Mouse (Mus musculus) testis, postnatal 14 days (tissue): ENCODE results near the gene Ankrd28.

ENCODE experiments used
- DNase-seq: peaks from one replicate; pipeline ENCODE4 v3.0.0; 2021; ENCODE audit warnings: low spot score

Ankrd28 gene

DNA sequence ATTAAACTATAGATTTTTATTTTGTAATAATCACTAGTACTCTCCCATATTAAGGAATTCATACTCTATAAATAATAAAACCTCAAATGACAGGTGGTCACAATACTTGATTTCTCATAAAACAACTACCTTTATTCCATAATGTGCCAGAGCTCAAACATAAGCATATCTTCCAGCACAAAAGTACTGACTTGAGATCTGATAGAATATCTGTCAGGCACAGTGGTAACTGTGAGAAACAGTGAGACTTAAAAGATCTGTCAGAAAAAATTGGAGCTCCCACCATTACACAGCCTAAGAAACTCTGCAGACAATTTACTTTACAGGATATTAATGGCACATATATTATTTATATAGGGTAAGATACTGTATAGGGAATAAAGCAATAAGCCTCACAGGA is 114.8 kb downstream of the Ankrd28 start:
- DNase-seq, result no peak

DNA sequence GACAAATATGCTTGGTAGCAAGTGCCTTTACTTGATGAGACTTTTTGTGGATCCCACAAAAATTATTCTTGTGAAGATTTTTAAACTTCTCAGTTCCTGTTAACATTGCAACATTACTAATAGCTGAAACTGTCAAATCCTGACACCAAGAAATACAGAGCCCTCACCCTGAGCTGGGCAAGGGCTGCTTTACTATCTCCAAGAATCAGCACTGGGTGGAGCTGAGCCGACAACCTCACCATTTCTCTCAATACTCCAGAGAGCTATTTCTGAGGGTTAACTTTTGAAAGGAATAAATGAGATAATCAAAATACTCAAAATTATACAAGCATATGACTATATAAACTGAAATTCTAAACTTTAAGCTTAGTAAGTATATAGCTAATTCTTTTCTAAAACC is 121.1 kb downstream of the Ankrd28 start:
- DNase-seq, result no peak

DNA sequence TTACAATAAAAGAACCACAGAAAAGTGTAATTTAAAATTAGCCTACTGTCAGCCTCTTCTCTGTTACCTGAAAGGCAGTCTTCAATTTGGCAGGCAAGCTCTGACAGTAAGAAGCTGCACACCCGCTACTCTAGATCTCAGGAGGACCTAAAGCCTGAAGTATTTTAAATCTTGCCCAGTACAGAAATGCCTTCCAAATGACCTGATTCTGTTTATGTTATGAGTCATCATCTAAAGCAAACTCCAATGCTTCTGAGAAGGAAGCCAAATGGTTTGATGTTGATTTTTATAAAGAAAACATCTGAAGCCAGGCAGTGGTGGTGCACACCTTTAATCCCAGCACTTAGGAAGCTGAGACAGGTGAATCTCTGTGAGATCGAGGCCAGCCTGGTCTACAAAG is 130.1 kb downstream of the Ankrd28 start:
- DNase-seq, result no peak

DNA sequence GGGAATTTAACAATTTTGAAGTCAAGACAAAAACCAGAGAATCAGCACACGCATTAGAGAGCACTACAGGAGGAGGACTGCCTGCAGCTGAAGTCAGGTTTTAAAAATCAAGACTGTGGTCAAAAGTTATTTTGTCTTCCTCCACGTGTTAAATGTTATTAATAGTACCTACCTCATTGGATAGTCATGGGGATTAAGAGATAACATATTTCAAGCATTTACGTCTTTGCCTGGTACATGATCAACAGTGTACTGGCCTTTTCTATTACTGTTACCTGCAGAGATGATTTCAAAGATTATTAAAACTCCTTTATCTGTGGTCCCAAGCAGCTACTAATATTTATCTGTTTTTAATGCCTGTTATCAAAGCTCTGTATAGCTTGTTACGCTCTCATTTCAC is 132.7 kb downstream of the Ankrd28 start:
- DNase-seq, result no peak

DNA sequence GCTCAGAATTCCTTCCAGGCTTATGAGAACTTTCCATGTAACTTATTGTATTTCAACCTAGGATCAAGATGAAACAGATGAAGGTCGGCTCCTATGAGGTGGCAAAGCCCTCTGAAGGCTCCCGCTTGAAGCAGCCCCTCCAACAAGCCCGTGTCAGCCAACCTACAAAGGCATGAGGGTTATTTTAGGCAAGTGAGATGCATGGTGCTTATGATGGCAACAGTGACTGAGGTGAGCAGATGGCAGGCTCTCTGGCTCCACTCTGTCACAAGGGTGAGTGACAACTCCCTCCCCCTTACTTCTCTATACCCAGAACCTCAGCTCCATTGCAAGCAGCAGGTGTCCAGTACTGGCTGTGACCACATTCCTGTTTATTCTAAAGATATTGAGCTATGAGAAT is 133.1 kb downstream of the Ankrd28 start:
- no peak for DNase-seq

DNA sequence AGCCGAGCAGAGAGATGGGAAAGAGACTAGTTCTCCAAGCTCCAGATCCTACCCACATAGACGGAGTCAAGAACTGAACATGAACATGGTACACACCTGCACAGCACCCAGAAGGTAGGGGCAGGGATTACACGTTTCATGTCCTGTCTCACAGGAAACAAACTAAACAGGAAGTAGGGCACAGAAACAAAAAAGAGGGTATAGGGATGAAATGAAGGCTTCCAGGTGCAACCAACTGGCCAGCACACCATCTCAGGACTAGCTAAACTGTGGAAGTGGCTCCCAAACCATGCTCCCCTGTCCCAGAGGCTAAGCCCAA is 133.5 kb downstream of the Ankrd28 start:
- DNase-seq, result no peak

DNA sequence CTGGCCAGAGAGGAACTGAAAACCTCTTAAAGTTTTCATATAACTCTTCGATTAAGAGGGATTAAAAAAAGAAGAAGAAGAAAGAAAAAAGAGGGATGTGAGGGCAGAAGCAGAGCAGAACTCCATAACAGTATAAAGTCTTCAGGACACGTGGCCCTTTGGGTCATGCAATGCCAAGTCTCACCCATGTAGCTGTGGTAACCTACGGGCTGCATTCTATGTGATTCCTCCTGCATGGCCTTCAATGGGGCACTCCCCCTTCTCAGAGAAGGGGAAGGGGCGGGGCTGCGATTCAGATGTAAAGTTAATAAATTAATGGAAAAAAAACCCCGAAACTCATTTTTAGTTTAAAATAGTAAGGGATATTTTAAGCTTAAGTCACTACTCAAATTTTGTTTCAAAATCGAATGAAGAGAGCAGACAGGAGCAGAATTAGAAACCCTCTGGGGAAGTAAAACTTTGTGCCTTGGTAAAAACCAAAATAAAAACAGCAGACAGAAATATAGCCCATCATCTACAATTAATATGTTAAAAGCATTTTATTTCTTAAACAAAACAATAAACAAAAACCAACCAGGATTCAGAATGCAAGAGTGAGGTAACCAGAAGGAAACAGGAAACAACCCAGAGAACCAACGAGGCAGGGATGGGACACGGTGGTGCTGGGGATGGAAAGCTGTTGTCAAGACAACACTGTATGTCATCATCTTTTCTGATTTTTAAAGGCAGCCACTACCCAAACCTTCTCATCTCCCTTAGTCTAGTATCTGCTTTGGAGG is 134.1 kb downstream of the Ankrd28 start:
- no peak for DNase-seq

DNA sequence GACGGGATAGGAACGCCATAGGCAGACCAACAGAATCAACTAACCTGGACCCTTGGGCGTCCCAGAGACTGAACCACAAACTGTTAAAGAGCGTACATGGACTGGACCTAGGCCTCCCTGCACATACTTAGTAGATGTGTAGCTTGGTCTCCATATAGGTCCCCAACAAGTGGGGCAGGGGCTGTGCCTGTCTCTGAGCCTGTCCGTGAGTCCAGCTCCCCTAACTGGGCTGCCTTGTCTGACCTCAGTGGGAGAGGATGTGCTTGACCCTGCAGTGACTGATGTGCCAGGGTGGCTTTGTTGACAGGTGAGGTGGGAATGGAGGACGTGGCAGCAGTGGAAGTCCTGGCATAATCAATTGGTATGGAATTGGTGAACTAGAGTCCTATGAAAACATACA is 137.9 kb downstream of the Ankrd28 start:
- DNase-seq, result no peak

DNA sequence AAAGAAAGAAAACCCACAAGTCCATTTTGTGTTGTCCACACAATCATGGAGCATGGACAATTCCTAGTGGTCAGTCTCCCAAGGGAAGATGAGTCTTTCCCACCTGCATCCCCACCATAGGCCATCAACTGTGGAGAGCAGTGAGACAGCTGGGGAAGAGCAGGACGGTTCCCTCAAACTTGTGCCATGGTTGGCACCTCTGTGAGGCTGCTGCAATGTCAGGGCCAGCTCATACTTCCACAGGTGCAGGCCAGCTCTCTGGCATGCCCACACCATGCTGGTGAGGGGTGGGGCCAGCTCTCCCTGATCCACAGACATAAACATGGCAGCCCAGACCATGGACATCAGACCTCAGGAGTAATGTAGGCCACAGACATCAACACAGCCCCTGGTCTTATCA is 144.2 kb downstream of the Ankrd28 start:
- no peak for DNase-seq

DNA sequence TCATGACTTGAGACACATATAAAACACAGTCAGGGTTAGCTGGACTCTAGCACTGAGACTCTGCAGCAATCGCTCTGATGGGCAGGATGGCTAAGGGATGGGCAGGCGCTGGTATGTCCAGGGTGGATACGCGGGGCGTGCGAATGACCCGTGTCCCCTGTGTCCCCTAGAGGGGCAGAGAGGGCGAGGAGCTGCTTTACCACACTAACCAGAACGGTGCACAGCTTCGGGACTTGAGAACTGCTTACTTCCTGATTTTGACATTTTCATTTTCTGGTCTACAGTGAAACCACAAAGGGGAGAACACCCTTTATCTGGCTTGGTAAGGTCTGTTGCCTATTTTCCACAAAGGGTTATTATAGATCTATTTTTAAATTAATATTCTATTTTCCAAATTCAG is 144.8 kb downstream of the Ankrd28 start:
- no peak for DNase-seq

DNA sequence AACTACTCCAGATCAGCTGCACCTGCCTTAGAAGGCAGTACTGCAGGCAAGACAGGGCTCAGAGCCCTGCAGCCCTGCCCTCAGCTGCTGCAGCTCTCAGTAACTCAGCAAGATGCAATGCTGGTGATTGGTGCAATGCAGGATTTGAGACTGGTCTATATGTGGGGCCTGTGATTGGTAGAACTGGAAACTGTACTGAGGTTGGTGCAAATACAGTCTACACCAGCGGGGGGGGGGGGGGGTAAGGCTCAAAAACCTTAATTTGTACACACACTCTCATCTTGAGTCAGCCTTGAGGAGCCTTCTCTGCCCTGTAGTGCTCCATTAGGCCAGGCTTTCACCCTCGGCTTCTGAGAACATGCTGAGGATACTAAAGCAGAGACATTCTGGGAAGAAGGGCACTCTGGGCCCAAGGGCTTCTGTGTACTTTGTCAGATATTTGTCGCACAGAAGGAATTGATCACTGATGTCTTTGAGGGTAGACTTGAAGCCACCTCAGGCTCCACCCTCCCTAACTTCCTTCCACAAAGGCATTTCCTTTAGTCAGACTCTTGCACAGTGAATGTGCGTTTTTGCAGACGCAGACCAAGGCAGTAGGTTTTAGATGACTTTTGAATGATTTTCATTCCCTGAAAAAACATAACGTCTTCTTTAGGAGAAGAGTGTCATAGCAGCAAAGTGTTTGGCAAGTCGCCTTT is 146.0 kb downstream of the Ankrd28 start:
- DNase-seq, result no peak

DNA sequence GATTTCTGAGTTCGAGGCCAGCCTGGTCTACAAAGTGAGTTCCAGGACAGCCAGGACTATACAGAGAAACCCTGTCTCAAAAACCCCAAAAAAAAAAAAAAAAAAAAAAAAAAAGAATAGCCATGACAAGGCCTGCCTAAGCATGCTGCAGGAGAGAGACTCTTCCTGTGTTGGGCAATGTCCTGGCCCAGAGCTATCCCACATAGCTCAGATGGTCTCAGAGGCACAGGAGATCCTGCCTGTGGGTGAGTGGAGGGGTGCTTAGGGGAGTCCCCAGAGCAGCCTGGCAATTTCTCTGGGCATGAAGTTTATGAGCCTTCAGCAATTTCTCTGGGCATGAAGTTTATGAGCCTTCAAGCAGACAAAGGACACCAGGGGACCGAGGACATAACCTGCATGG is 146.8 kb downstream of the Ankrd28 start:
- no peak for DNase-seq

DNA sequence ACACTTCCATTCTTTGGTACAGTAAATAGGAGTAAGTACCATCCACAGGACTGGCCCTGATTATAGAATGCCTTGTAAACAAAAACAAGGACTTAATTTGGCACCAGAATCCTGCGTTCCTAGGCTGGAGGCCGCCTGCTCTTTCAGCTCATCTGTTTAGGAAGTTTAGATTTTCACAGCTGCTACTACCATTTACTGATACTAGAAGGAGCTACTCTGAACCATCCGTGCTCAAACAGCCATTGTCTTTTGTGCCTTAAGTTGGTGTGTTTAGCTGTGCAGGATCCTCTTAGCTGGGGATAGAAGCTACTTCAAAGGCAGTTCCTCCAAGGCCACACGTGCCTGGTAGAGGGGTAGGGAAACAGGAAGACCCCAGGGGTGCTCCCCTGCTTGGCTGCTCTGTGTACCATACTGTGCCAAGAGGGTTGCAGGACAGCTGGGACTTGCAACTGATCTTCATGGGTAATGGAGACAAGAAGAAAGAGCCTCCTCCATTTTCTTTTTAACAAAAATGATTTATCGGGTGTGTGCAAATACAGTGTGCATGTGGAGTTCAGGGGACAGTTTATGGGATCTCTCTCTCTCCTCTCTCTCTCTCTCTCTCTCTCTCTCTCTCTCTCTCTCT is 148.4 kb downstream of the Ankrd28 start:
- DNase-seq, result no peak

DNA sequence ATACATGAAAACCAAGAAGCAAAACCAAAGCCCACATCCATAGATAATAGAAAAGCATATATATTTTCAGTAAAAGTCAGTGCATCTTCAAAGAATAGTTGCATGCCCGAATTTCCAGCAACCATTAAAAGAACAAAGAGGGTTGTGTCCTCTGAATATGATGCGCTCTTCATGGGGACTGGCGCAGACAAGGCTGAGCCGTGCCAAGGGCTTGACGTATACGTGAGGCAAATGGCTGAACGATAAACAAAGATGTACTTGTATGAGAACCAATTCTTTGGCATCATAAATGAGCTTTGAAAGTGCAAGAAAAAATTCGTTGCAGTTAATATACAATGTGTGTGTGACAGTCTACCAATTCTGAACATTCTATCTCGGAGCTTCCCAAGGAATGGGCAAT is 149.2 kb downstream of the Ankrd28 start:
- no peak for DNase-seq

DNA sequence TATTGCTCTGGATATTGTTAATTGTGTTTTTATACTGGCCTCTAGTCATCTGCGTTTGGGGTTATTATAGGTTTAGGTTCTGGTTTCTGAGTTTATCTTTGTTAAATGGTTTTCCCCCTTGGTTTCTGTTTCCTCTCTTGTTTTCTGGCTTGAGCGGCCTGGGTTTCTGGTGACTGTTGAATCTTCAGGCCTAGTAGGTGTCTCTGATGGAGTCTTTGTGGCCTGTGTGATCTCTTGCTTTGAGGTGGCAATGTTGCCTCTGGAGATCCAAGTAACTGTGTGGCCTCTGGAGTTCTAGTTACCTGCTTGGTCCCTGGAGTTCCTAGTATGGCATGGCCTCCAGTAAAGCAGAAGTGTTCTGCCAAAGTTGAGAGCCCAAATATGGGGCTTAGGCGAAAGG is 149.8 kb downstream of the Ankrd28 start:
- no peak for DNase-seq

DNA sequence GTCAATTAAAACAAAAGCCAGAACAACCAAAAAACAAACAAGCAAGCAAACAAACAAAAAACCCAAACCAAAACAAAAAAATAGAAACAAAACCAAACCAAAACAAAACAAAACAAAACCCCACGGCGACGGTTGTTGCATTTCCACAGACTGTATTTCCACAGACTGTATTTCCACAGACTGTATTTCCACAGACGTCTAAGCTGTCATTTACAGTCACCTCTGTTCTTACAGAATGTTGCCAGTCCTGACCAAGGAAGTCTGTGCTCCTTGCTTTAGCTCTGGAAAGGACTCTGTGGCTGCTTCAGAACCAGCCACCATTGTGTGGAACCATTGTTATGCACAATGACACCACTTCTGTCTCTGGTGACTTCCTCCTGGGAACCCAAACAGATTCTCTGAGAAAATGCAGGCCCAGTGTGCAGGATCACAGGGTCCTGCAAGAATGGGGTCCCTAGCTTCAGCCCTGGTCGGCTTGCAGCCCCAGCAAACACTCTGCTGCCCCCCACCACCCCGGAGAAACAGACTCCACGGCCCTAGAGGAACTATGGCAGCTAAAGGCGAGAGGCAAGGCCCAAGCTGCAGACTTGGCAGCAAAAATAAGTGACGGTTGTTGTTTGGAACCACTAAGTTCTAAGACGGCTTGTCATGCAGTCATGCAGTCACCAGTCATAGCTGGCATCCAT is 158.7 kb downstream of the Ankrd28 start:
- DNase-seq, result no peak

DNA sequence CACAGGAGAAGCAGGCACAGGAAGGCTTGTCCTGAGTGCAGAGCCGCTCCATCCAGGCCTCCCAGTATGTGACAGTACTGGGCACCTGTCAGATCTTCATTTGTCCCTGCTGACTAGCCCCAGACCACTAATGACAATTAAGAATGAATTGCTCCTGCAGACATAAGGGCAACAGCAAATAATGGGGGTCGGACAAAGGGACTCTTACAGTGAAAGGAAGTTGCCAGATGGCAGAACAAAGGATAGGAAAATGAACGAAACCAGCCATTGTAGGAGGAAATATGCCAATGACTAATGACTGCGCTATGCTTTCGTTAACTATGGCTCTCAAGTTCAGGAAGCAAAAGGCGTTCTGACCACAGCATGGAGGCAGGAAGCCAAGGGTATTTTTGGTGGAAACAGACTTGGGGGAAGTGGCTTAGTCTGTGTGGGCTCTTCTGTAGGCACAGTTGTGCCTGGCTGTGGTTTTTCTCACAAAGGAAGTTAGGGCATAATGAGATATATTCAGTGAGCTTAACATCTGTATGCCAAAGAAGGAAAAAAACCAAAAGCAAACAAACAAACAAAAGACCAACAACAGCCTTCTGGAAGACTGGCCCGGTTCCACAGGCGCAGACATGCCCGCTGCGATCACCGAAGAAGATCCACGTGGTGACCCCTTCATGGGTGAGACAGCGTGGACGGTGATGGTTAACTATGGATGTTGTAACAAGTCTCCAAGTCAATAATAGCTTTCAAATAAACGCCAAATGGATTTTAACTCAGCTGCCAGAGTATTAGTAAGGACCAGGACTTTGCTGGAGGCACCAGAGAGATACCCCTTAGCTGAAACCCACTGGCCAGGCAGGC is 160.6 kb downstream of the Ankrd28 start:
- no peak for DNase-seq

DNA sequence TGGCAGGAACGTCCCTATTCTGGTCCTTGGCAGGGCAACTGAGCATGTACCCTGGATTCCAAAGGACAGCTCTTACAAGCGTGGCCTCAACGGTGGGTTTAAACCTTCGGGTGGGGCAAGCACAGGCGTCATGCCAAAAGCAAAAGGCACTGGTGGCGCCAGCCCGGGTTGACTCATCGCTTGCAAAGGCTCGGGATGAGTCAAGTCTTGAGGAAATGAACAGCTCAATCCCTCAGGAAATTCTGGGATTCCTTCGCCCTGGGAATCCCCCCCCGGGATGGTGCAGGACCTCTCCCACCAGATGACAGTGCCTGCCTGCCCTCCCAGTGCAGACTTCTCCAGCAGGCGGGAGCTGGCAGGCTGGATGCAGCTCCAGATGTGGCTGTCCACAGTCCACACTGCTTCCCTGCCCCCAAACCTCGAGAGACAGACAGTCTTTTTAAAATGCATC is 161.3 kb downstream of the Ankrd28 start:
- no peak for DNase-seq

DNA sequence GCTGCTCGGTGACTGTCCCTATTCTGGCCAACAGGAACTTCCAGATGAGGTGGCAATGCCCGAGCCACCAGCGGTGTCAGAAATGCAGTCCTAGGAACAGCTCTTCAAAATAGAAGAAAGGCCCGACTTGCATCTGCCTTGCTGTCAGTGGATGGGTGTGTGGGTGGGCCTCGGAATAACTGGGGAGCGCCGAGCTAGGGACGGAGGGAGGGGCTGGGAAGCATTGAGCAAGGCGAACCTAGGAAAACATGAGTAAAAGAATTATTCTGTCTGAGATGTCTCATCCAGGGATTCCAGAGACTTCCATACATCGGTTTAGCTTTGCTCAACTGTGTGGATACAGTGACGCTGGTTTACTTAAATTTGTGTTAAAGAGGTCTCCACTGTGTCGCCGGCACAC is 162.1 kb downstream of the Ankrd28 start:
- DNase-seq, result no peak

DNA sequence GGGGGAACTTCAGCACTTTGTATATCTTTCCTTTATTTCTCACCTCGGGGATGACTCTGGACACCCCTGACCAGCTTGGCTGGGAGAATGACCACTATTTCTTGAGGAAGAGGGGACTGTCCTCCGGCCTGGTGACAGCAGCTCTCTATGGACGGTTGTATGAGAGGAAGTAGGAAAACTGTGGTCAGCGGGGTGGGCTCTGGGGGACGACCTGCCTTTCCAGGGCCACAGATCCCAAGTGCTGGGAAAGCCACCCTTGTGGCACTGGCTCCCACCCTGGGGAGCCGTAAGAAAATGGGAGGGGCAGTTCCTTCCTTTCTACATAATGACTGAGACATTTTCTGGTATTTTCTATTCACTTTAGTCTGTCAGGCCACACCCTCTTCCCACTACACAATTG is 162.7 kb downstream of the Ankrd28 start:
- no peak for DNase-seq

DNA sequence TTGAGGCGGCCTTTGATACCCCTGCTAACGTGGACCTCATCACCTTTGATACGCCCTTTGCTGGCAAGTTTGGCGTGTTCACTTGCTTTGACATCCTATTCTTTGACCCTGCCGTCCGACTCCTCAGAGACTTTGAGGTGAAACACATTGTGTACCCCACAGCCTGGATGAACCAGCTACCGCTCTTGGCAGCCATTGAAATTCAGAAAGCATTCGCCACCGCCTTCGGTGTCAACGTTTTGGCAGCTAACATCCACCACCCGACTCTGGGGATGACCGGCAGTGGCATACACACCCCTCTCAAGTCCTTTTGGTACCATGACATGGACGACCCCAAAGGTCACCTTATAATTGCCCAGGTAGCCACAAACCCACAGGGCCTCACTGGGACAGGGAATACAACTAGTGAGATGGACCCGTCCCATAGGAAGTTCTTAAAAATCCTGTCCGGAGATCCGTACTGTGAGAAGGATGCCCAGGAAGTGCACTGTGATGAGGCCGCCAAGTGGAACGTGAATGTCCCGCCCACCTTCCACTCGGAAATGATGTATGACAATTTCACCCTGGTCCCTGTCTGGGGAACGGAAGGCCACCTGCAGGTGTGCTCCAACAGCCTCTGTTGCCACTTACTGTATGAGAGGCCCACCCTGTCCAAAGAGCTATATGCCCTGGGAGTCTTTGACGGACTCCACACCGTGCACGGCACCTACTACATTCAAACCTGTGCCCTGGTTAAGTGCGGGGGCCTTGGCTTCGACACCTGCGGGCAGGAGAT is 163.3 kb downstream of the Ankrd28 start:
- no peak for DNase-seq
